Mouse (Mus musculus): ENCODE data around the gene Tmem156. TPM values are rescaled to one million over a fixed set of nuclear protein-coding genes. Genes with fewer than 3 reads are reported as not detected.

The Tmem156 gene
- 0.18 and 0.19 TPM in 2 replicates for polyA plus RNA-seq (2015; fragmentation: Nextera tagmentation; extraction: Ambion mirVana)

- no peaks in the 10 kb centered on the region for H3K9me3 ChIP-seq (replicated peaks; ENCODE audit: low read length)
- no peak for TF ChIP-seq CTCF (IDR thresholded peaks at IDR 0.05; ENCODE audit: low read depth)
- DNase-seq (ENCODE audit: low spot score) (no peak), ATAC-seq (replicated peaks; ENCODE audit: low FRiP score, low read depth) (no peak)
- H3K27ac ChIP-seq = no peak within 1 kb of the TSS
- WGBS = 63% methylated on average over 5 of the region's 5 CpGs
- H3K36me3 ChIP-seq (ENCODE audit: insufficient read depth, low read length) = no peaks in the 10 kb centered on the region
- no peaks in the 10 kb centered on the region for H3K27me3 ChIP-seq (ENCODE audit: insufficient read depth, low read length)
- no peak within 1 kb of the TSS for H3K4me2 ChIP-seq (ENCODE audit: low read length)
- no peak within 1 kb of the TSS for H3K4me3 ChIP-seq (replicated peaks; ENCODE audit: low read depth, low read length)
- no peak within 1 kb of the TSS for H3K9ac ChIP-seq (ENCODE audit: low read depth, low read length)
- H3K4me1 ChIP-seq (replicated peaks; ENCODE audit: insufficient read depth, low read length) = no peaks in the 10 kb centered on the region
These were observed at the start of gene Tmem156 for GRCm38 (mm10) chr5:65091921-65092320. Tmem156 (minus strand) TSS chr5:65092132.

GRCm38 (mm10) chr5:65141242-65141641 is 49.3 kb upstream of the Tmem156 start:
- ATAC-seq (replicated peaks; ENCODE audit: low FRiP score, low read depth) = no peak

GRCm38 (mm10) chr5:65137073-65137472 is 45.1 kb upstream of the Tmem156 start:
- 88% methylated on average over 6 of the region's 6 CpGs for WGBS
- TF ChIP-seq CTCF (IDR thresholded peaks at IDR 0.05; ENCODE audit: low read depth) = no peak

More at GRCm38 (mm10) chr5:65141242-65141641, 49.3 kb upstream of the Tmem156 start:
- H3K9me3 ChIP-seq (replicated peaks; ENCODE audit: low read length) = no peaks in the 10 kb centered on the region
- no peak overlapping the region for H3K4me3 ChIP-seq (replicated peaks; ENCODE audit: low read depth, low read length)
- no peak for DNase-seq (ENCODE audit: low spot score)
- peaks cover 16% of the 10 kb centered on the region; the same call in 1 of the 2 replicates for H3K36me3 ChIP-seq (ENCODE audit: insufficient read depth, low read length)
- H3K27ac ChIP-seq = no peak overlapping the region
- H3K4me1 ChIP-seq (replicated peaks; ENCODE audit: insufficient read depth, low read length) = no peaks in the 10 kb centered on the region
- WGBS = 95% methylated on average over 8 of the region's 8 CpGs
- H3K4me2 ChIP-seq (ENCODE audit: low read length) = no peak overlapping the region
- no peak overlapping the region for H3K9ac ChIP-seq (ENCODE audit: low read depth, low read length)
- no peak for TF ChIP-seq CTCF (IDR thresholded peaks at IDR 0.05; ENCODE audit: low read depth)
- no peaks in the 10 kb centered on the region for H3K27me3 ChIP-seq (ENCODE audit: insufficient read depth, low read length)

GRCm38 (mm10) chr5:65136159-65136558 is 44.2 kb upstream of the Tmem156 start:
- Histone ChIP-seq H3K9ac (ENCODE audit: low read depth, low read length) (no peak overlapping the region), H3K36me3 (ENCODE audit: insufficient read depth, low read length) (no peaks in the 10 kb centered on the region), H3K4me2 (ENCODE audit: low read length) (no peak overlapping the region), H3K9me3 (replicated peaks; ENCODE audit: low read length) (no peaks in the 10 kb centered on the region), H3K27me3 (ENCODE audit: insufficient read depth, low read length) (no peaks in the 10 kb centered on the region), H3K4me1 (replicated peaks; ENCODE audit: insufficient read depth, low read length) (0 out of 2 replicates have a peak, but pooled peaks cover 3% of the 10 kb centered on the region), H3K27ac (no peak overlapping the region), H3K4me3 (replicated peaks; ENCODE audit: low read depth, low read length) (no peak overlapping the region)
- 59% methylated on average over 7 of the region's 7 CpGs for WGBS
- TF ChIP-seq CTCF (IDR thresholded peaks at IDR 0.05; ENCODE audit: low read depth) = no peak
- ATAC-seq (replicated peaks; ENCODE audit: low FRiP score, low read depth) = no peak
- DNase-seq (ENCODE audit: low spot score) = no peak

More at GRCm38 (mm10) chr5:65137073-65137472, 45.1 kb upstream of the Tmem156 start:
- Histone ChIP-seq H3K4me3 (replicated peaks; ENCODE audit: low read depth, low read length) (no peak overlapping the region), H3K4me2 (ENCODE audit: low read length) (no peak overlapping the region), H3K27me3 (ENCODE audit: insufficient read depth, low read length) (no peaks in the 10 kb centered on the region), H3K36me3 (ENCODE audit: insufficient read depth, low read length) (no peaks in the 10 kb centered on the region), H3K27ac (no peak overlapping the region), H3K9ac (ENCODE audit: low read depth, low read length) (no peak overlapping the region), H3K4me1 (replicated peaks; ENCODE audit: insufficient read depth, low read length) (0 out of 2 replicates have a peak, but pooled peaks cover 3% of the 10 kb centered on the region), H3K9me3 (replicated peaks; ENCODE audit: low read length) (no peaks in the 10 kb centered on the region)
- ATAC-seq (replicated peaks; ENCODE audit: low FRiP score, low read depth) (no peak), DNase-seq (ENCODE audit: low spot score) (no peak)

- Histone ChIP-seq H3K27me3 (ENCODE audit: insufficient read depth, low read length) (no peaks in the 10 kb centered on the region), H3K4me1 (replicated peaks; ENCODE audit: insufficient read depth, low read length) (0 out of 2 replicates have a peak, but pooled peaks cover 3% of the 10 kb centered on the region), H3K9ac (ENCODE audit: low read depth, low read length) (peak overlapping the region; percentile 43; the same call in 1 of the 2 replicates), H3K27ac (no peak overlapping the region), H3K4me3 (replicated peaks; ENCODE audit: low read depth, low read length) (peak overlapping the region; percentile 25), H3K9me3 (replicated peaks; ENCODE audit: low read length) (no peaks in the 10 kb centered on the region), H3K36me3 (ENCODE audit: insufficient read depth, low read length) (no peaks in the 10 kb centered on the region), H3K4me2 (ENCODE audit: low read length) (peak overlapping the region; percentile 57)
- WGBS = 17% methylated on average over 20 of the region's 20 CpGs
- DNase-seq (ENCODE audit: low spot score) (no peak), ATAC-seq (replicated peaks; ENCODE audit: low FRiP score, low read depth) (no peak)
- no peak for TF ChIP-seq CTCF (IDR thresholded peaks at IDR 0.05; ENCODE audit: low read depth)
These were observed 39.4 kb upstream of the Tmem156 start for GRCm38 (mm10) chr5:65131211-65131879.

GRCm38 (mm10) chr5:65130528-65131210 is 38.7 kb upstream of the Tmem156 start:
- TF ChIP-seq CTCF (IDR thresholded peaks at IDR 0.05; ENCODE audit: low read depth) = no peak
- ATAC-seq (replicated peaks; ENCODE audit: low FRiP score, low read depth) = no peak
- Histone ChIP-seq H3K9ac (ENCODE audit: low read depth, low read length) (no peak overlapping the region), H3K27ac (no peak overlapping the region), H3K9me3 (replicated peaks; ENCODE audit: low read length) (no peaks in the 10 kb centered on the region), H3K4me2 (ENCODE audit: low read length) (peak overlapping the region; percentile 57), H3K4me1 (replicated peaks; ENCODE audit: insufficient read depth, low read length) (no peaks in the 10 kb centered on the region), H3K4me3 (replicated peaks; ENCODE audit: low read depth, low read length) (peak overlapping the region; percentile 25), H3K27me3 (ENCODE audit: insufficient read depth, low read length) (no peaks in the 10 kb centered on the region), H3K36me3 (ENCODE audit: insufficient read depth, low read length) (no peaks in the 10 kb centered on the region)
- DNase-seq (ENCODE audit: low spot score) = peak; percentile 58
- WGBS = 5% methylated on average over 12 of the region's 12 CpGs
